Mouse (Mus musculus): ENCODE measurements around the gene Ankrd11. TPM values are rescaled to one million over a fixed set of nuclear protein-coding genes. Genes with fewer than 3 reads are reported as not detected.

Gene Ankrd11
- polyA plus RNA-seq, 2 experiments: 65.3 to 83.7 TPM

DNA sequence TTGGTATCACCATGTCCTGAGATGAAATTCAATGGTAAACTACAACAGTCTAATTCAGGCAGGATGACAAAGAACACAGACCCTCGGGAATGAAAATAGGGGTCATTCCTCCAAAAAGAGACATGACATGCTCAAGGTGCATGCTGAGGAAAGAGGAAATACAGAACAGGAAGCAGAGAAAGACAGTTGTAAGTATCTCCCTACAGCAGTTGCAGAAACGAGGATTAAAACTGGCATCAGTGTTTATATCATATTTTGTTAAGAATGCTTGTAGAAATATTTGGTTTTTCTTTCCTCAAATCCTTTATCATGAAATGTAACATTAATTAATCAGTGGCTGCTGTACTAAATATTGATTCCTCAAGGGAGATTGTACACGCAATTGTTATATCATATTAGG lies 75.4 kb downstream of the Ankrd11 start:
- TF ChIP-seq POLR2A (IDR thresholded peaks at IDR 0.05; ENCODE audit: borderline replicate concordance, extremely low read depth, insufficient read depth, insufficient read length): no peak
- H3K9me3 ChIP-seq (ENCODE audit: control insufficient read depth, low read length): no peaks in the 10 kb centered on the region
- H3K36me3 ChIP-seq (ENCODE audit: control insufficient read depth, insufficient read depth, low read length): peaks cover 14% of the 10 kb centered on the region
- no peak overlapping the region for H3K9ac ChIP-seq (ENCODE audit: low read depth, low read length, severe bottlenecking)
- no peak overlapping the region for H3K4me3 ChIP-seq (replicated peaks; ENCODE audit: low read length)
- 89% methylated on average over 3 of the region's 3 CpGs for WGBS
- no peak for ATAC-seq (ENCODE audit: low FRiP score, low read depth)
- H3K4me2 ChIP-seq (replicated peaks; ENCODE audit: low read depth, low read length, severe bottlenecking): no peak overlapping the region
- no peaks in the 10 kb centered on the region for H3K27me3 ChIP-seq (ENCODE audit: control insufficient read depth, insufficient read depth, low read length)
- DNase-seq (ENCODE audit: low spot score): no peak
- H3K27ac ChIP-seq (replicated peaks; ENCODE audit: low read depth, low read length): no peak overlapping the region
- no peaks in the 10 kb centered on the region; the same call in 1 of the 2 replicates for H3K4me1 ChIP-seq (ENCODE audit: control insufficient read depth, insufficient read depth, low read length)

DNA sequence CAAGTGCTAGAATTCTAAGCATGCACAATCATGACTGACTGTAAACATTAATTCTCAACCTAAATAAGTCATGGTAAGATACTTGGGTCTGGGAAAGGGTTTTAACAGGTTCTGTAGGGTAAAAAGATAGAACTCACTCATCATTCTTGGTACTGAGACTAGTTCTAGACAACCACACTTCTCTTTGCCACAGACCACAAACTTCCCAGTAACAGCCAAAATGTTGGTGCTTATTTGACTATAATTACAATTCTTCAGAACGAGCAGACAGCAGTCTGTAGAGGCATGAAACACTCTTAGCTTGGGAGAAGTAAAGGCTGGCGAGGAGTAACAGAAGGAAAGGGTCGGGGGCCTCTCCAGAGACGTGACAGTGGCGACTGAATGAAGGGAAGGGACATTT lies 80.0 kb downstream of the Ankrd11 start:
- no peak for TF ChIP-seq POLR2A (IDR thresholded peaks at IDR 0.05; ENCODE audit: borderline replicate concordance, extremely low read depth, insufficient read depth, insufficient read length)
- Histone ChIP-seq H3K4me1 (ENCODE audit: control insufficient read depth, insufficient read depth, low read length) (peaks cover 7% of the 10 kb centered on the region; the same call in 1 of the 2 replicates), H3K9me3 (ENCODE audit: control insufficient read depth, low read length) (no peaks in the 10 kb centered on the region), H3K27ac (replicated peaks; ENCODE audit: low read depth, low read length) (no peak overlapping the region), H3K4me3 (replicated peaks; ENCODE audit: low read length) (no peak overlapping the region), H3K4me2 (replicated peaks; ENCODE audit: low read depth, low read length, severe bottlenecking) (no peak overlapping the region), H3K36me3 (ENCODE audit: control insufficient read depth, insufficient read depth, low read length) (no peaks in the 10 kb centered on the region), H3K27me3 (ENCODE audit: control insufficient read depth, insufficient read depth, low read length) (no peaks in the 10 kb centered on the region), H3K9ac (ENCODE audit: low read depth, low read length, severe bottlenecking) (no peak overlapping the region)
- 69% methylated on average over 5 of the region's 5 CpGs for WGBS
- DNase-seq (ENCODE audit: low spot score) (no peak), ATAC-seq (ENCODE audit: low FRiP score, low read depth) (no peak)

DNA sequence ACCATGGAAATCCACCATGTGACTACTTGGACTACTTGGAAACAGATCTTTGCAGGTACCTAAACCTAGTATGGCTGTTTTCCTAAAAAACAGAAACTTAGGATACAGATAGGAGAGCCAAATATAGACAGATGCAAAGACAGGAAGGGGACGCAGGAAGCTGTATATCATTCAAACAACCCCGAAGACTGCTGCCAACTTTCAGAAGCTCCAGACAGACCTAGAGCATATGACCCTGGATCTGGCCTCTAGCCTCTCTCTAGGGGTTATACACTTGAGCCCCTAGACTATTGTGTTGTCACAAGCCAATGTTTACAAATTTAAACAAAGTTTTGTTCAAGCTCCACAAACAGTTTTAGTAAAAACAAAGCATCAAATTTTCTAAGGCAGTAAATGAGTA lies 80.6 kb downstream of the Ankrd11 start:
- H3K4me3 ChIP-seq (replicated peaks; ENCODE audit: low read length): no peak overlapping the region
- no peak for DNase-seq (ENCODE audit: low spot score)
- no peak for ATAC-seq (ENCODE audit: low FRiP score, low read depth)
- H3K4me2 ChIP-seq (replicated peaks; ENCODE audit: low read depth, low read length, severe bottlenecking): no peak overlapping the region
- no peak overlapping the region for H3K9ac ChIP-seq (ENCODE audit: low read depth, low read length, severe bottlenecking)
- no peaks in the 10 kb centered on the region for H3K27me3 ChIP-seq (ENCODE audit: control insufficient read depth, insufficient read depth, low read length)
- H3K4me1 ChIP-seq (ENCODE audit: control insufficient read depth, insufficient read depth, low read length): peaks cover 7% of the 10 kb centered on the region; the same call in 1 of the 2 replicates
- H3K27ac ChIP-seq (replicated peaks; ENCODE audit: low read depth, low read length): no peak overlapping the region
- TF ChIP-seq POLR2A (IDR thresholded peaks at IDR 0.05; ENCODE audit: borderline replicate concordance, extremely low read depth, insufficient read depth, insufficient read length): no peak
- H3K36me3 ChIP-seq (ENCODE audit: control insufficient read depth, insufficient read depth, low read length): no peaks in the 10 kb centered on the region
- H3K9me3 ChIP-seq (ENCODE audit: control insufficient read depth, low read length): no peaks in the 10 kb centered on the region
- 48% methylated on average over 2 of the region's 2 CpGs for WGBS

DNA sequence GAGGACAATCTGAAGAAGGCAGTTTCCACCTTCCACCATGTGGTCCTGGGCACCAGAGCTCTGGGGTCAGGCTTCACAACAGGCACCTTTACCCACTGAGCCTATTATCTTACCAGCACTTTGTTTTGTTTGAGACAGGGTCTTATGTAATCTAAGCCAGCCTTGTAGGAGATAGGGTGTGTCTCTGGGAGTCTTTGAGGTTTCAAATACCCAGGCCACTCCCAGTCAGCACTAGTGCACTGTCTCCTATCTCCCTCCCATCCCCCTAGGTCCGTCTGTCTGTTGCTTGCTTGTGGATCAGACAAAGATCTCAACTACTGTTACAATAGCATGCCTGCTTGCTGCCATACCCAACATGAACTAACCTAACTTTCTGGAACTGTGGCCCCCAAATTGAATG lies 81.1 kb downstream of the Ankrd11 start:
- Histone ChIP-seq H3K4me3 (replicated peaks; ENCODE audit: low read length) (no peak overlapping the region), H3K27ac (replicated peaks; ENCODE audit: low read depth, low read length) (no peak overlapping the region), H3K36me3 (ENCODE audit: control insufficient read depth, insufficient read depth, low read length) (no peaks in the 10 kb centered on the region), H3K4me1 (ENCODE audit: control insufficient read depth, insufficient read depth, low read length) (peaks cover 7% of the 10 kb centered on the region; the same call in 1 of the 2 replicates), H3K27me3 (ENCODE audit: control insufficient read depth, insufficient read depth, low read length) (no peaks in the 10 kb centered on the region), H3K9me3 (ENCODE audit: control insufficient read depth, low read length) (no peaks in the 10 kb centered on the region), H3K9ac (ENCODE audit: low read depth, low read length, severe bottlenecking) (no peak overlapping the region), H3K4me2 (replicated peaks; ENCODE audit: low read depth, low read length, severe bottlenecking) (no peak overlapping the region)
- DNase-seq (ENCODE audit: low spot score) (no peak), ATAC-seq (ENCODE audit: low FRiP score, low read depth) (no peak)
- 19% methylated on average over 1 of the region's 1 CpGs for WGBS
- TF ChIP-seq POLR2A (IDR thresholded peaks at IDR 0.05; ENCODE audit: borderline replicate concordance, extremely low read depth, insufficient read depth, insufficient read length): no peak

DNA sequence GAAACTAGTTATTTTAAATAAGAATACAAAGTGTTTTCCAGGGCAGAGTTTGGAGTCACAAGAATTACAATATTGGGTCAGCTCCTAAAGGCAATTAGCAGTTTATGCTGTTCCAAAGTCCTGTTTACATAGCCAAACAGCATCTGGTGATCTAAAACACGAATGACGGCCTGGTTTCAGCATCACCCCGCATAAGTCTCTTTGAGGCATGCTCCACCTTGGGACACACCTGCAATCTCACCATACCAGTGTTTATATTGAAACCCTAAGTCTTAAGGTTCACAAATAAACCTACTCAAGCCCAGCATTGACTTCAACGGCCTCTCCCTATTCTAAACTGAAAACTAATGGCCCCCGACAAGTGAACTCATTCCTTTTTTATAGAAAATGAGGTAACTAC lies 81.8 kb downstream of the Ankrd11 start:
- peaks cover 7% of the 10 kb centered on the region; the same call in 1 of the 2 replicates for H3K4me1 ChIP-seq (ENCODE audit: control insufficient read depth, insufficient read depth, low read length)
- no peak for DNase-seq (ENCODE audit: low spot score)
- ATAC-seq (ENCODE audit: low FRiP score, low read depth): no peak

DNA sequence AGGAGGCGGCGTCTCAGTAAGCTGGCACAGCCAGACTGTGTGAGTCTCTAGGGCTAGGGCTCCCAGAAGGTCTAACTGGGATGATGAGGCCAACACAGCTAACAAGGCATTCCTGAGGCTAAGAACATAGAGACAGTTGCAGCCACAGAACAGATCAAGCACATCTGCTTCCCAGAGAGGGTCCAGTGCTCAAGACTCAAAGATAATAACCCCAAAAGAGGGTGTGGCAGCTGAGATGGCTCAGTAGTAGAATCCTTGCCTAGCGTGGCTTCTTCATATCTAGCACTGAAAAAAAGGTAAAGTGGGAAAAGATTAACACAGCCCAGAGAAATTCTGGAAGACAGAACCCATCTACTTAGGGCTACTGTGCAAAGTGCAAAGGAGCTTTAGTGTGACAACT lies 86.1 kb downstream of the Ankrd11 start:
- no peak for TF ChIP-seq POLR2A (IDR thresholded peaks at IDR 0.05; ENCODE audit: borderline replicate concordance, extremely low read depth, insufficient read depth, insufficient read length)
- Histone ChIP-seq H3K4me3 (replicated peaks; ENCODE audit: low read length) (no peak overlapping the region), H3K27ac (replicated peaks; ENCODE audit: low read depth, low read length) (no peak overlapping the region)

More for the DNA sequence above, 81.8 kb downstream of the Ankrd11 start:
- H3K27me3 ChIP-seq (ENCODE audit: control insufficient read depth, insufficient read depth, low read length): no peaks in the 10 kb centered on the region
- no peak for TF ChIP-seq POLR2A (IDR thresholded peaks at IDR 0.05; ENCODE audit: borderline replicate concordance, extremely low read depth, insufficient read depth, insufficient read length)
- H3K9ac ChIP-seq (ENCODE audit: low read depth, low read length, severe bottlenecking): no peak overlapping the region
- no peaks in the 10 kb centered on the region for H3K9me3 ChIP-seq (ENCODE audit: control insufficient read depth, low read length)
- no peak overlapping the region for H3K27ac ChIP-seq (replicated peaks; ENCODE audit: low read depth, low read length)
- H3K36me3 ChIP-seq (ENCODE audit: control insufficient read depth, insufficient read depth, low read length): no peaks in the 10 kb centered on the region
- WGBS: 82% methylated on average over 5 of the region's 5 CpGs
- no peak overlapping the region for H3K4me3 ChIP-seq (replicated peaks; ENCODE audit: low read length)
- no peak overlapping the region for H3K4me2 ChIP-seq (replicated peaks; ENCODE audit: low read depth, low read length, severe bottlenecking)

More for the DNA sequence above, 86.1 kb downstream of the Ankrd11 start:
- H3K4me2 ChIP-seq (replicated peaks; ENCODE audit: low read depth, low read length, severe bottlenecking): no peak overlapping the region
- no peaks in the 10 kb centered on the region for H3K36me3 ChIP-seq (ENCODE audit: control insufficient read depth, insufficient read depth, low read length)
- no peak for DNase-seq (ENCODE audit: low spot score)
- H3K27me3 ChIP-seq (ENCODE audit: control insufficient read depth, insufficient read depth, low read length): no peaks in the 10 kb centered on the region
- H3K9me3 ChIP-seq (ENCODE audit: control insufficient read depth, low read length): no peaks in the 10 kb centered on the region
- no peak for ATAC-seq (ENCODE audit: low FRiP score, low read depth)
- 90% methylated on average over 3 of the region's 3 CpGs for WGBS
- 0 out of 2 replicates have a peak, but pooled peaks cover under 1% of the 10 kb centered on the region for H3K4me1 ChIP-seq (ENCODE audit: control insufficient read depth, insufficient read depth, low read length)
- no peak overlapping the region for H3K9ac ChIP-seq (ENCODE audit: low read depth, low read length, severe bottlenecking)
